1 mouse cellular context compared by ENCODE assay signal in the genomic region with DNA sequence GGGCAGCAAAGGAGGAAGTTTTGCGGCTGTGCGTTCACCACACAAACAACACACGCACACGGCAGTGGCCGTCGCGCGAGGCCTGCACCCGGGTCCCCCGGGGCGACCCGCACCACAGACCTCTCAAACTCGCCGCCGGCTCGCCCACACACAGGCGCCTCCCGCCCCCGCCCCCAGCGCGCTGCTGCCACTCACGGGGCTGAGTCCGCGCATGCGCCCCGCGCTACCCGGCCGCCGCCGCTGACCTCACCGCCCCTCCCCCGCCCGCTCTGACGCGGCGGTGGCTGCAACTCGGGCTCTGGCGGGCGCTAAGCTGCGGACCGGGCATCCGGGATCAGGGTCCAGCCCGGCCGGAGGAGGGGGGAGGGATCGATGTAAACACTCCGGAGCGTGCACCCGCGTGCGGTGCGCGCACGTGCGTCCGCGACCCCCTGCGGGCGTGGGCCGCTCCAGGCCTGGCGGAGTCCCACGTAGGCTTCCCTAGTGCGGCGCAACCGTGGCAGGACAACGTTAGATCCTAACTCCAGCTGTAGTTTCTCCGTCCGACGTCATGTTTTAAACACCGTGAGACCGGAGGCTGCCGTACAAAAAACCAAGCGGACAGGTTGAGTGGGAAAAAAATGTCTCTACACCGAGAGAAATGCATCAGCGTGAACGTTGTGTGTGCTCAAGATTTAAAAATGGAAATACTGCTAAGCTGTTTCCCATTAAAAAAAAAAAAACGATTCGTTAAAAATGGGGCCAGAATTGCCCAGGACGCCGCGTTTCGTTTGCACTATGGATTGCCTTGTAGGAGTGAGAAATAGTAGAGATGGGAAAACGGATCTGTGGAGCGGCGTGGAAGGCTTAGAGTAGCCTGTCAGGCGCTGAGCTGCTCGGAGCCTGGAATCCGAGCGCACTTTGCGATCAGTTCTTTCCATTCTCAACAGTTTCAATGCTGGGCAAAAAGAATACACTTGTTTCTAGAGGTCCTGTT.
TF ChIP-seq lines count a peak whose summit lies in the region.

No protein-coding gene starts in this region.

TF ChIP-seq in MEL, 35 proteins besides CTCF, POLR2A, EP300 and RAD21 (continued from another document):
- TF ChIP-seq ZNF384 (IDR thresholded peaks at IDR 0.05; ENCODE audit: low read depth, low read length) (peak; percentile 68), MYC (IDR thresholded peaks at IDR 0.05; ENCODE audit: low read depth, low read length) (peak; percentile 91), ZKSCAN1 (IDR thresholded peaks at IDR 0.05; ENCODE audit: low read depth, low read length) (no peak), USF2 (IDR thresholded peaks at IDR 0.05; ENCODE audit: borderline replicate concordance in 1 of 2, insufficient read depth in 1 of 2, low read depth in 1 of 2, low read length in 2 of 2) (no peak), MYB (IDR thresholded peaks at IDR 0.05; ENCODE audit: low read depth, low read length) (peak; percentile 7; the same call in 1 of the 2 replicates), CHD1 (IDR thresholded peaks at IDR 0.05; ENCODE audit: low read depth, low read length) (peak; percentile 84), NELFE (IDR thresholded peaks at IDR 0.05; ENCODE audit: low read depth, low read length) (peak; percentile 81), NRF1 (IDR thresholded peaks at IDR 0.05; ENCODE audit: insufficient read depth, low read depth, low read length, poor library complexity, severe bottlenecking) (peak; percentile 91), ELF1 (IDR thresholded peaks at IDR 0.05; ENCODE audit: low read depth, low read length) (peak; percentile 60; the same call in 1 of the 2 replicates), ZMIZ1 (IDR thresholded peaks at IDR 0.05; ENCODE audit: low read depth, low read length) (peak; percentile 57; the same call in 1 of the 2 replicates), GATA1 (IDR thresholded peaks at IDR 0.05; ENCODE audit: low read depth, low read length) (no peak), MAZ (IDR thresholded peaks at IDR 0.05; ENCODE audit: low read depth, low read length) (peak; percentile 99), MXI1 (IDR thresholded peaks at IDR 0.05; ENCODE audit: low read depth, low read length) (peak; percentile 99), HCFC1 (IDR thresholded peaks at IDR 0.05; ENCODE audit: low read depth, low read length) (peak; percentile 82), POLR2AphosphoS2 (IDR thresholded peaks at IDR 0.05; ENCODE audit: low read length) (peak; percentile 85), SMC3 (IDR thresholded peaks at IDR 0.05; ENCODE audit: low read depth, low read length) (0 out of 2 replicates have a peak, but pooled peaks have one; percentile 12), KAT2A (conservative IDR thresholded peaks at IDR 0.05; ENCODE audit: low read depth, low read length) (no peak; the same call in 1 of the 2 replicates), MAX (IDR thresholded peaks at IDR 0.05; ENCODE audit: low read length) (peak; percentile 98), TCF12 (IDR thresholded peaks at IDR 0.05; ENCODE audit: low read depth, low read length) (peak; percentile 75), SIN3A (IDR thresholded peaks at IDR 0.05; ENCODE audit: low read length) (peak; percentile 100), UBTF (IDR thresholded peaks at IDR 0.05; ENCODE audit: borderline replicate concordance, insufficient read depth, low read depth, low read length) (0 out of 2 replicates have a peak, but pooled peaks have one; percentile 52), TAL1 (IDR thresholded peaks at IDR 0.05; ENCODE audit: low read length) (no peak), BHLHE40 (IDR thresholded peaks at IDR 0.05; ENCODE audit: borderline replicate concordance, low read depth, low read length) (peak; percentile 98), TBP (IDR thresholded peaks at IDR 0.05; ENCODE audit: low read depth, low read length) (peak; percentile 46; the same call in 1 of the 2 replicates), E2F4 (IDR thresholded peaks at IDR 0.05; ENCODE audit: borderline replicate concordance, low read depth, low read length) (no peak)
TF ChIP-seq in MEL: peak in this region for 23.
